Mouse (Mus musculus) forebrain, embryonic 16.5 days (tissue): Measurements from ENCODE around the gene Slx4. TPM values are rescaled to one million over a fixed set of nuclear protein-coding genes. Genes with fewer than 3 reads are reported as not detected.
"Not testable (repeated sequence)": the region's sequence is repeated elsewhere in the genome, so short reads cannot be mapped to it uniquely, and the experiment has no call there.

Experiments used
- ATAC-seq: fragments of 200-750 bp; cut with Nextera tagmentation; 2 replicates; pipeline ENCODE4 v1.8.0; 2017; ENCODE audit warnings: mild to moderate bottlenecking, moderate library complexity
- H3K27ac ChIP-seq: fragments of 300-500 bp; sonication (generic); 2 replicates; pipeline ENCODE4 v1.5.1; 2014; ENCODE audit warnings: low read length, control low read depth
- H3K27me3 ChIP-seq: fragments of 300-500 bp; sonication (generic); replicated peaks from 2 replicates; pipeline ENCODE4 v1.6.1; 2014; ENCODE audit warnings: low read length; ENCODE audit not compliant: control insufficient read depth, insufficient read depth
- H3K36me3 ChIP-seq: fragments of 300-500 bp; sonication (generic); 2 replicates; pipeline ENCODE4 v1.6.1; 2014; ENCODE audit not compliant: control insufficient read depth, insufficient read depth
- H3K4me1 ChIP-seq: fragments of 300-500 bp; sonication (generic); replicated peaks from 2 replicates; pipeline ENCODE4 v1.6.1; 2014; ENCODE audit warnings: low read length; ENCODE audit not compliant: control insufficient read depth, insufficient read depth
- H3K4me2 ChIP-seq: fragments of 300-500 bp; sonication (generic); 2 replicates; pipeline ENCODE4 v1.6.1; 2014; ENCODE audit warnings: mild to moderate bottlenecking, low read length, control low read depth
- H3K4me3 ChIP-seq: fragments of 300-500 bp; sonication (generic); replicated peaks from 2 replicates; pipeline ENCODE4 v1.5.1; 2014; ENCODE audit warnings: mild to moderate bottlenecking, low read length, control low read depth
- H3K9ac ChIP-seq: fragments of 300-500 bp; sonication (generic); replicated peaks from 2 replicates; pipeline ENCODE4 v1.6.1; 2014; ENCODE audit warnings: low read depth, low read length, control low read depth
- H3K9me3 ChIP-seq: fragments of 300-500 bp; sonication (generic); 2 replicates; pipeline ENCODE4 v1.6.1; 2016; ENCODE audit warnings: low read length; ENCODE audit not compliant: control insufficient read depth
- WGBS: fragments of 180-500 bp; shearing (Covaris S2); extraction: QIAGEN DNeasy Blood & Tissue Kit; methylation state at CpG from one replicate; pipeline ENCODE4 v1.1.7; 2014; 5-methylcytosine and 5-hydroxymethylcytosine counted together
- polyA plus RNA-seq: library from polyadenylated mRNA; unstranded; fragments of >200 nt; fragmentation: Nextera tagmentation; extraction: Ambion mirVana; gene quantifications from 2 replicates; pipeline ENCODE4 v1.2.1, GENCODE M21; 2015

The Slx4 gene
- polyA plus RNA-seq, 1 experiment from 2014 or later: 29.2 TPM

DNA sequence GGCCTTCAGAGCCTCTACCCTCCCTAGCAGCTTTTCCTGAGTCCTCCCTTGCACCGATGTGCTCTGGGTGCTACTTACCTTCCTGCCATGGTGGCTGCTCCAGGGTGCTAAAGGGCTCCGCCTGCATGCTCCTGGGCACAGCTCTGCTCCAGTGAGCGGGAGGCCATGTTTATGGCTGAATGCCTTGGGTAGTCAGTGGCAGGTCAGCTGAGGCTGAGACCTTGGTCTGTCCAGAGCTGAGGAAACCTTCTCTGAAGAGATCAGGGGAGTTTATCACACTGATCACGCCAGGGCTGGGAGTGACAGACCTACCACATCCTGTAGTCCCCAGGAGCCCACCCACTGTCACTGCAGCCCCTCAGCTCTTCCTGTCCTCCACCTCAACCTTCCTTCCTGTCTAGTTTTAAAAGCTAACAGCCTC is 27.3 kb downstream of the Slx4 start, which contains the start of gene Nlrc3:
Gene Nlrc3, minus strand, starts transcription at position 382 of the 421 bp plus-strand sequence.
- Histone ChIP-seq H3K4me1 (no peaks in the 10 kb centered on the region), H3K9me3 (no peaks in the 10 kb centered on the region), H3K36me3 (peaks cover 23% of the 10 kb centered on the region), H3K4me3 (no peak within 1 kb of the TSS), H3K27me3 (no peaks in the 10 kb centered on the region), H3K9ac (no peak within 1 kb of the TSS), H3K4me2 (no peak within 1 kb of the TSS), H3K27ac (no peak within 1 kb of the TSS)
- peak; percentile 38; the same call in 1 of the 2 replicates for ATAC-seq
- WGBS: 82% methylated on average over 4 of the region's 4 CpGs

DNA sequence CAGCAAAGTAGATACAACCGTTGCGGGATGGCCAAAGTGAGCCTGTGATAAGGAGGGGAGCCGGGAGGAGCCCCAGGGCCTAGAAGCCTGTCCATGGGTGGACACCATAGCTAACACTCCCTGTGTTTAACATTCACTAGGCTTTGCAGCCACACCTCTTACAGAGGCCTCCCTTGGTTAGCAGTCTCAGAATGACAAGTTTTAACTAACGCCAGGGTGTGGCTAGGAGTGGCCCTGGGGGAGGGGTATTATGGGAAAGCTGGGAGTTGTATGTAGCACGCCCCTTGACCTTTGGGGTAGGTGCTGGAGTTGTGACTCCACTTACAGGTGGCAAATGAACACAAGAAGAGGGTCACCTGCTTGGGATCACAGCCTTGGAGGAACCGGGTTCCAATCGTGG is 27.9 kb downstream of the Slx4 start:
- Histone ChIP-seq H3K36me3 (peaks cover 17% of the 10 kb centered on the region), H3K27me3 (no peaks in the 10 kb centered on the region), H3K4me3 (no peak overlapping the region), H3K4me1 (no peaks in the 10 kb centered on the region), H3K9me3 (no peaks in the 10 kb centered on the region), H3K27ac (no peak overlapping the region), H3K4me2 (no peak overlapping the region), H3K9ac (no peak overlapping the region)
- no peak for ATAC-seq
- 93% methylated on average over 7 of the region's 7 CpGs for WGBS

DNA sequence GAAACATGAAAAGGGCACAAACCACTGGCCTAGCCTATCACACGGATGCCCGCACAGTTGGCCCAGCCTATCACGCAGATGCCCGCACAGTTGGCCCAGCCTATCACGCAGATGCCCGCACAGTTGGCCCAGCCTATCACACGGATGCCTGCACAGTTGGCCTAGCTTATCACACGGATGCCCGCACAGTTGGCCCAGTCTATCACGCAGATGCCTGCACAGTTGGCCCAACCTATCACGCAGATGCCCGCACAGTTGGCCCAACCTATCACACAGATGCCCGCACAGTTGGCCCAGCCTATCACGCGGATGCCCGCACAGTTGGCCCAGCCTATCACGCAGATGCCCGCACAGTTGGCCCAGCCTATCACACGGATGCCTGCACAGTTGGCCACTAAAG is 29.1 kb downstream of the Slx4 start:
- H3K9me3 ChIP-seq, ATAC-seq, H3K9ac ChIP-seq, H3K27ac ChIP-seq, H3K4me1 ChIP-seq, H3K36me3 ChIP-seq, H3K4me3 ChIP-seq, H3K27me3 ChIP-seq, H3K4me2 ChIP-seq: not testable (repeated sequence)
- WGBS: 85% methylated on average over 19 of the region's 19 CpGs

DNA sequence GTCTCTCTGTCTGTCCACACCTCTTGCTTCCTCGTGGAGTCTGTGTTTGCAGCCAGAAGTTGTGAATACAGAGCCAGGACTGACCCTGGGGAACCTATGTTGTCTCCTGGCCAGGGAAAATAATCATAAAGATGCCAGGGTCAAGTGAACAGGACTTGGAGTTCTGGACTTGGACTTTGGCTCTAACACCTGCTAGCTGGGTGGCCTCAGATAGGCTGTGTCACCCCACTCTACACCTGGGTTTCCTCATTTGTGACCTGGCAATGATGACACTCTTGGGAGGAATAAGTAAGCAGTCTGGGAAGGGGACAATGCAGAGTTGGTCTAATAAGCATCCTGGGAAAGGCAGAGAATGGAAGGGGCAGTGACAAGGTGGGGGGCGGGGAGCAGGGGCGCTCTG is 38.0 kb downstream of the Slx4 start:
- H3K4me1 ChIP-seq: no peaks in the 10 kb centered on the region
- no peak overlapping the region for H3K9ac ChIP-seq
- no peak overlapping the region for H3K4me2 ChIP-seq
- no peaks in the 10 kb centered on the region for H3K36me3 ChIP-seq
- no peaks in the 10 kb centered on the region for H3K9me3 ChIP-seq
- no peak for ATAC-seq
- no peak overlapping the region for H3K4me3 ChIP-seq
- no peaks in the 10 kb centered on the region for H3K27me3 ChIP-seq
- 82% methylated on average over 3 of the region's 3 CpGs for WGBS
- H3K27ac ChIP-seq: no peak overlapping the region

DNA sequence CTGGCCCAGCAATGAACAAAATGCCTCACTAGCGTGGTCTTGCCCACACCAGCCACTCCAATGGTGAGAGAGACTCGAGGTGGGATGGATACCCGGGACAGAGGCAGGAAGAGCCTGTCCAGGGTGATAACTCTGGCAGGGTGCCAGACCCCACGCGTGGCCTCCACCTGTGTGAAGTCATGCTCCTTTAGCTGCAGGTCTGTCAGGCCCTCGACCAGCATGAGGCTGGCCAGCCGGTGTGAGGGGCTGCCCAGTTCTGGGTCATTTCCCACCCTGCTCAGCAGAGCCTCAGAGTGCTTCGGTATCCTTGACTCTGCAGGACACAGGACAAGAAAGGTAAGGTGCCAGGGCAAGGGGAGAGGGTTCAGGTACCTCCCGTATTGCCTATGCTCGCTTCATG is 38.6 kb downstream of the Slx4 start:
- no peaks in the 10 kb centered on the region for H3K36me3 ChIP-seq
- H3K9ac ChIP-seq: no peak overlapping the region
- no peak overlapping the region for H3K4me3 ChIP-seq
- no peaks in the 10 kb centered on the region for H3K27me3 ChIP-seq
- H3K4me2 ChIP-seq: no peak overlapping the region
- ATAC-seq: no peak
- H3K27ac ChIP-seq: no peak overlapping the region
- no peaks in the 10 kb centered on the region for H3K9me3 ChIP-seq
- H3K4me1 ChIP-seq: no peaks in the 10 kb centered on the region
- WGBS: 86% methylated on average over 10 of the region's 10 CpGs

DNA sequence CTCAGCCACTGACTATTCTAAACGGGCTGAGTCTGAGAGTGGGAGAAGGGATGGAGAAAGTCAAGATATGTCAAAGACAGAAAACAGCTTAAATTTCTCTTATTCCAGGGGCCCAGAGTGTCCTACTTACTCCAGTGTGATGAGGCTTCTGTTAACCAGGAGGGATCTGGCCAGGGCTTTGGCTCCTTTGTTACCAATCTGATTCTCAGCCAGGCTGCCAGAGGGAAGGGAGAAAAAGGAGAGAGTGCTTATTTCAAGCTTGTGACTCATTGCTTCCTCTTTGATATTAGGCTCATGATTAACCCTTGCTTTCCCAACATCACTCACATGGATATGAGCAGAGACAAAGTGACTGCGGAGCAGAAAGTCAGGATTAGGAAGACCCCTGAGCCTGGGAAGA is 44.3 kb downstream of the Slx4 start:
- 65% methylated on average over 2 of the region's 2 CpGs for WGBS
- Histone ChIP-seq H3K27ac (no peak overlapping the region), H3K4me2 (no peak overlapping the region), H3K4me1 (no peaks in the 10 kb centered on the region), H3K4me3 (no peak overlapping the region), H3K9ac (no peak overlapping the region), H3K9me3 (no peaks in the 10 kb centered on the region), H3K27me3 (no peaks in the 10 kb centered on the region), H3K36me3 (no peaks in the 10 kb centered on the region)
- ATAC-seq: no peak

DNA sequence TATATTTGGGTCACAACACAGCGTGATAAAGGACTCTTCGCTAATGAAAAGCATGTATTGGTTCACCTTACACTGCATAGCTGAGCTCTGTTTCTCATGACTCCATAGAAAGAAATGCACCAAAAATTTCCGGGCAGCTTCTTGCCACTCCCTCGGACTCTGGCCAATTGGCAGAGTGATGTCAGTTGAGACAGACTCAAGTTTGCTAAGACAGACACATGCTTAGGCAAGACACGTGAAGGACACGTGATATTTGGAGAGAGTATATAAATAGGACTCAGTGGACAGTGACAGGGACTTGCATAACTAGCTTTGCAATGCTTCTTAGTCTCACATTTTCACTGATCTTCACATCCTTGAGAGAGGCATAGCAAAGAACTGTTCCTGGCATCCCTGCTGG is 47.2 kb downstream of the Slx4 start:
- WGBS: 81% methylated on average over 6 of the region's 6 CpGs
- Histone ChIP-seq H3K9me3 (no peaks in the 10 kb centered on the region), H3K9ac (no peak overlapping the region)

DNA sequence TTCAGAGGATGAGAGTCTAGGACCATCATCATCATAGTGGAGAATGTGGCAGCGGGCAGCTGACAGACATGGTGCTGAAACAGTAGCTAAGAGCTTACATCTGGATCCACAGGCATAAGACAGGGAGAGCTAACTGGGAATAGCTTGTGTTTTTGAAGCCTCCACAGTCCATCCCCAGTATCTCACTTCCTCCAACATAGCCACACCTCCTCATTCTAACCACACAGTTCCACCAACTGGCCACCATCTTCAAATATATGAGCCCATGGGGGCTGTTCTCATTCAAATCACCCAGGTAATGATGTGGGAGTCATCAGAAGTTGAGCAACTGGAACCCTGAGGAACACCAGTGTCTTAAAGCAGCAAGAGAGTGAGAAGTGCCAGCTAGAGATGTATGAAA is 52.4 kb downstream of the Slx4 start:
- 95% methylated on average over 1 of the region's 1 CpGs for WGBS
- no peak for ATAC-seq
- H3K4me3 ChIP-seq: no peak overlapping the region
- no peaks in the 10 kb centered on the region for H3K9me3 ChIP-seq
- no peaks in the 10 kb centered on the region for H3K36me3 ChIP-seq
- H3K27ac ChIP-seq: no peak overlapping the region
- no peak overlapping the region for H3K9ac ChIP-seq
- no peaks in the 10 kb centered on the region for H3K4me1 ChIP-seq
- no peak overlapping the region for H3K4me2 ChIP-seq
- H3K27me3 ChIP-seq: no peaks in the 10 kb centered on the region

More for the DNA sequence above, 47.2 kb downstream of the Slx4 start:
- no peak for ATAC-seq
- Histone ChIP-seq H3K4me1 (no peaks in the 10 kb centered on the region), H3K27me3 (no peaks in the 10 kb centered on the region), H3K27ac (no peak overlapping the region), H3K36me3 (no peaks in the 10 kb centered on the region), H3K4me3 (no peak overlapping the region), H3K4me2 (no peak overlapping the region)

DNA sequence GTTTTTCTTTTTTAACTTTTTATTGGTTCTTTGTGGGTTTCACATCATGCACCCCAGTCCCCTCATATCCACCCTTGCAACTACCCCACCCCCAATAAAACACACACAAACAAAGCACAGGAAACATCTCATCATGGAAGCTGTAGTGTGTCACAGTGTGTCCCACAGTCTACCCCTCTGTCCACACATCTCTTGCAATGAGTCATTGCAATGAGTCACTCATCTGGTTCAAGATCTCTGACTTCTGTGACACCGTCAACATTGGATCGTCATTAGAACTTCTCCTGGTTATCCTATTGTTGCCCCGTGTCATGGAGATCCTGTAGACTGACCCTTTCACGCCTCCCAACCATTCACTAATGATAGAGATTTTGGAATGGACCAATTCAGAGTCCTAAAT is 68.9 kb downstream of the Slx4 start:
- H3K4me2 ChIP-seq: no peak overlapping the region
- H3K9me3 ChIP-seq: no peaks in the 10 kb centered on the region
- ATAC-seq: no peak
- no peak overlapping the region for H3K27ac ChIP-seq
- WGBS: 91% methylated on average over 4 of the region's 4 CpGs
- no peaks in the 10 kb centered on the region for H3K27me3 ChIP-seq
- no peaks in the 10 kb centered on the region for H3K4me1 ChIP-seq
- H3K9ac ChIP-seq: no peak overlapping the region
- H3K36me3 ChIP-seq: peaks cover 29% of the 10 kb centered on the region
- no peak overlapping the region for H3K4me3 ChIP-seq

DNA sequence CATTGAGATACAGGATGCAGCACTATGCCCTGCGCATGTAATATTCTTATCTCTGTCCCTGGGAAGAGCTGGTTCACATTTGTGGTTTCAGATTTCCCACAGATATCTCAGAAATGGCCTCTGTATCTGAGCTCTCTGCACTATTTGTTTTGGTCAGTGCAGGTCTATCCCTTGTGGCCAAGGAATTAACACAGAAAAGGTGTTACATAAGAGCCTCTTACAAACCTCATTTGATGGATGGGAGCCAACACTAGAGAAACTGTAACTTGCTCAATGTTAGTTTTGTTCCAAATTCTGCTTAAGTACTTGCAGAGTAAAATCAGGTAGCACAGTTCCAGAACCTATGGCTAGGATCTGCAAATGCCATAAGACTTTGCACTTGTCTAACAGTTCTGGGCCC is 69.5 kb downstream of the Slx4 start:
- Histone ChIP-seq H3K9me3 (no peaks in the 10 kb centered on the region), H3K27me3 (no peaks in the 10 kb centered on the region), H3K27ac (no peak overlapping the region), H3K9ac (no peak overlapping the region), H3K4me3 (no peak overlapping the region), H3K36me3 (peaks cover 29% of the 10 kb centered on the region), H3K4me1 (no peaks in the 10 kb centered on the region), H3K4me2 (no peak overlapping the region)
- ATAC-seq: no peak
- 98% methylated on average over 1 of the region's 1 CpGs for WGBS
